Mouse (Mus musculus) heart, embryonic 15.5 days (tissue): ENCODE data around the gene Hccs. TPM values are rescaled to one million over a fixed set of nuclear protein-coding genes. Genes with fewer than 3 reads are reported as not detected.
"Not testable (repeated sequence)": the region's sequence is repeated elsewhere in the genome, so short reads cannot be mapped to it uniquely, and the experiment has no call there.

ENCODE experiments used
- ATAC-seq: fragments of 200-750 bp; cut with Nextera tagmentation; replicated peaks from 2 replicates; pipeline ENCODE4 v1.8.0; 2017; ENCODE audit warnings: low read depth, moderate TSS enrichment; ENCODE audit not compliant: insufficient number of reproducible peaks, insufficient read depth, low FRiP score
- H3K27ac ChIP-seq: fragments of 300-500 bp; sonication (generic); 2 replicates; pipeline ENCODE4 v1.5.1; 2015; ENCODE audit warnings: mild to moderate bottlenecking, inconsistent platforms
- H3K27me3 ChIP-seq: fragments of 300-500 bp; sonication (generic); 2 replicates; pipeline ENCODE4 v1.6.1; 2015; ENCODE audit warnings: inconsistent platforms
- H3K36me3 ChIP-seq: fragments of 300-500 bp; sonication (generic); 2 replicates; pipeline ENCODE4 v1.6.1; 2015; ENCODE audit warnings: mild to moderate bottlenecking, inconsistent platforms
- H3K4me1 ChIP-seq: fragments of 300-500 bp; sonication (generic); replicated peaks from 2 replicates; pipeline ENCODE4 v1.6.1; 2015; ENCODE audit warnings: inconsistent platforms
- H3K4me2 ChIP-seq: fragments of 300-500 bp; sonication (generic); 2 replicates; pipeline ENCODE4 v1.6.1; 2015; ENCODE audit warnings: inconsistent platforms, mild to moderate bottlenecking, moderate library complexity
- H3K4me3 ChIP-seq: fragments of 300-500 bp; sonication (generic); 2 replicates; pipeline ENCODE4 v1.5.1; 2015; ENCODE audit warnings: mild to moderate bottlenecking, inconsistent platforms
- H3K9ac ChIP-seq: fragments of 300-500 bp; sonication (generic); 2 replicates; pipeline ENCODE4 v1.6.1; 2015; ENCODE audit warnings: mild to moderate bottlenecking, inconsistent platforms
- H3K9me3 ChIP-seq: fragments of 300-500 bp; sonication (generic); replicated peaks from 2 replicates; pipeline ENCODE4 v1.6.1; 2016; ENCODE audit warnings: inconsistent platforms
- WGBS: fragments of 180-500 bp; shearing (Covaris S2); methylation state at CpG from one replicate; pipeline ENCODE4 v1.1.7; 2015; ENCODE audit warnings: mixed read lengths; 5-methylcytosine and 5-hydroxymethylcytosine counted together
- polyA plus RNA-seq: library from polyadenylated mRNA; unstranded; fragments of >200 nt; fragmentation: Nextera tagmentation; extraction: Ambion mirVana; gene quantifications from 2 replicates; pipeline ENCODE4 v1.2.1, GENCODE M21; 2015

Hccs gene
- 47.3 and 58.0 TPM in 2 replicates for polyA plus RNA-seq

DNA sequence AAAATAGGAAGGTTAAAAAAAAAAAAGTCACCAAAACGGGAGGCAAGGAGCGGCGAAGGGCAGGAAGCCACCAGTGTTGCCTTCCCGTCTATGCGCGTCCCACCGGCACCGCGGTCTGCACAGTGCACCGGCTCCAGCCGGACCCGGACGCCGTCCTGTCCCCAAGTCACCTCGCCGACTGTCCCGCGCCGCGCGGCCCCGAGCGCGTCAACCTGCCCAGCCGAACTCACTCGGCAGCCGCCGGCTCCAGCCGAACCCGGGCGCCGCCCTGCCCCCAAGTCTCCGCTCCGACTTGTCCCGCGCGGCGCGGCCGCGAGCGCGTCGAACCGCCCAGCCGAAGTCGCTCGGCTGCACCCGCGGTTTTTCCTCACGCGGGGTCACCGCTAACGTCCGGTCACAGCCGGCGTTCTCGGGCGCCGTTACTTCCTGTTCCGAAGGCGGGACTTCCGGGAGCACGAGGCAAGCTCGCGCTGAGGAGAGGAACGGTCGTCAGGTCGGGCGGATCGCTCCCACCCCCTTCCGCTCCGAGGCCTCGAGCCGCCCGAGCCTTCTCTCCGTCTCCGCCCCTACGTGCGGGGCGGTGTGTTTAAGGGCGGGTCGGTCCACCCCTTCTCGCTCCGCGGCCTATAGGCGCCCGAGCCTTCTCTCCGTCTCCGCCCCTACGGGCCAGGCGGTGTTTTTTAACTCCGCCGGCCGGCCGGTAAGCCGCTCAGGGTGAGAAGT is at the start of gene Hccs:
Gene Hccs (minus strand): TSS at position 428 of the 723 bp plus-strand sequence.
- Histone ChIP-seq H3K36me3 (no peaks in the 10 kb centered on the region), H3K27ac (peak within 1 kb of the TSS; percentile 92), H3K9ac (peak within 1 kb of the TSS; percentile 76), H3K9me3 (no peaks in the 10 kb centered on the region), H3K27me3 (no peaks in the 10 kb centered on the region), H3K4me1 (peaks cover 3% of the 10 kb centered on the region; the same call in 1 of the 2 replicates), H3K4me2 (peak within 1 kb of the TSS; percentile 60), H3K4me3 (peak within 1 kb of the TSS; percentile 69)
- peak; percentile 98 for ATAC-seq
- 13% methylated on average over 87 of the region's 97 CpGs for WGBS

DNA sequence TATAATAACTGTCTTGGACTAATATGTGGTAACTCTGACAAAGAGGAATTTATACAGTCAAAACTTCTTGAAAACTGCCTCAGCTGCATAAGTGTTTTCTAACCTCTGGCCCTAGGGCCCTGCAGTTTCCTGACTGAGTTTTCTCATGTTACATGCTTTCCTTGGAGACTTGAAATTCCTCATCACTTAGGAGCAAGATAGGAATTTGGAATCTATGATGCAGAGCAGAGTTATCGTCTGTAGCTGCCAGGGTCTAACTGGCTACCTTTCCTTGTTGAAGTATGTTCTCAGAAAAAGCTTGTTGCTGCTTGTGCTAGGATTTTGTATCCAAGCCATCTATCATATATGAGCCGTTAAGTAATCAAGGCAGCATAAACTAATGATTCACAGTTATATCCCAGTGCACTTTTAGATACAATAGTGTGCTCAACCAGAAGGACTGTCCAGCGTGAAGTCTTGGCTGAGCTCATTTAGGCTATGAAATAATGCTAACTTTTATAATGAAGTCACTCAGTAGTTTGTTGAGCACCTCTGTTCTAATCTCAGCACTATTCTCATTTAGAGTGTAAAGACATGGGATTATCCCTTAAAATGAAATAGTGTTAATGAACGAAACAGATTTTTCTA is 37.1 kb upstream of the Hccs start:
- Histone ChIP-seq H3K27me3 (no peaks in the 10 kb centered on the region), H3K4me1 (no peaks in the 10 kb centered on the region), H3K9ac (no peak overlapping the region), H3K27ac (no peak overlapping the region), H3K4me2 (no peak overlapping the region), H3K4me3 (no peak overlapping the region), H3K36me3 (no peaks in the 10 kb centered on the region), H3K9me3 (no peaks in the 10 kb centered on the region)
- WGBS: 64% methylated on average over 4 of the region's 4 CpGs
- ATAC-seq: no peak

DNA sequence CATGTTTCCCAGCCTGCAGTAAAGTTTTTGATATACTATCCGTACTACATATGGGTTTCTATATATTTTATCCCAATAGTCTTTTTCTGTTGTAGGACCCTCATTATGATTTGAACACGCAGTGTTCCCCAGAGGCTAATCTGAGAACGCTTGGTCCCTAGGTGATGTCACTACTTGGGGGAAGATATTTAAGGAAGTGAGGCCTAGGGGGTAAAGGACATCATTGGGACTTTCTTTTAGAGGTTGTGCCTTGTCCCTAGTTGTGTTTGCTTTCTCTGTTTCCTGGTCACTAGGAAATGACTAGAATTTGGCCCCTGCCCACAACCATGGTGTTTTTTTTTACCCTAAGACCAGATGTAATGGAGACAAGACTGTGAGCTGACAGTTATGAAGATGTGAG is 18.0 kb upstream of the Hccs start:
- Histone ChIP-seq H3K27ac (no peak overlapping the region), H3K4me3 (no peak overlapping the region), H3K36me3 (no peaks in the 10 kb centered on the region), H3K9ac (no peak overlapping the region), H3K9me3 (no peaks in the 10 kb centered on the region), H3K4me2 (no peak overlapping the region), H3K27me3 (no peaks in the 10 kb centered on the region), H3K4me1 (no peaks in the 10 kb centered on the region)
- 67% methylated on average over 3 of the region's 3 CpGs for WGBS
- ATAC-seq: no peak

DNA sequence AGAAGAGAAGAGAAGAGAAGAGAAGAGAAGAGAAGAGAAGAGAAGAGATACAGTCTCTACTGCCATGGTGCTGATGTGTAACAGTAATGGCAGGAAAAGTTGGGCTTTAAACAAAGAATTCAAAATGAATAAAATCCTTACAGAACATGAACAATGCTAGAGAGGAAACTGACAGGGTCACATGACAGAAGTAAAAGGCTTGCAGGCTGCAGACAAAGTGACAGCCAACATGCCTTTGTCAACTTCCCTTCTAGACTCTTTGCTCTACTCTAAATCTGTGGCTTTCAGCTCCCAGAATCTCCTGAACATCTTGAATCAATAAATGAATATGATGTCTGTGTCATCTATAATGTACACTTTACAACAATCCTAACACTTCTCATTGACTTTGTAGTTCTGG is 17.4 kb upstream of the Hccs start:
- Histone ChIP-seq H3K27ac (no peak overlapping the region), H3K36me3 (no peaks in the 10 kb centered on the region), H3K4me1 (no peaks in the 10 kb centered on the region), H3K4me2 (no peak overlapping the region), H3K4me3 (no peak overlapping the region), H3K9me3 (no peaks in the 10 kb centered on the region), H3K9ac (no peak overlapping the region), H3K27me3 (no peaks in the 10 kb centered on the region)
- no peak for ATAC-seq

DNA sequence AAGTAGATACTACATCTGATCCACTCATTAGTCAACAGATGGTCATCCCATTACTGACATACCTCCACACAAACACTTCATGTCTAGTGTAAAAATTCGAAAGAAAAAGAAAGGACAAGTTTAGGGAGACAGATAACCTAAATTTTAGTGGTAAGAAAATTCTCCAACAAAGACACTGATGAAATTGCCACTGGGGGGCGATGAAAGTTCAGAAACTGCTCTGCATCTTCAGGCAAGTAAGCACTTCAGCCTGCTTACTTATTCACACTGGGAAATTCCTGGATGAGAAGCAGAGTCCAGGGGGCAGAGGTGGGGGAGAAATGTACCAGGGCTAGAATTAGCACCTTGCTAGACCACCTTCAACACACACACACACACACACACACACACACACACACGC is 12.1 kb upstream of the Hccs start:
- Histone ChIP-seq H3K4me1 (no peaks in the 10 kb centered on the region), H3K9ac (no peak overlapping the region), H3K27me3 (no peaks in the 10 kb centered on the region), H3K9me3 (no peaks in the 10 kb centered on the region), H3K4me3 (no peak overlapping the region), H3K4me2 (no peak overlapping the region), H3K27ac (no peak overlapping the region), H3K36me3 (no peaks in the 10 kb centered on the region)
- WGBS: 36% methylated on average over 3 of the region's 3 CpGs
- no peak for ATAC-seq

DNA sequence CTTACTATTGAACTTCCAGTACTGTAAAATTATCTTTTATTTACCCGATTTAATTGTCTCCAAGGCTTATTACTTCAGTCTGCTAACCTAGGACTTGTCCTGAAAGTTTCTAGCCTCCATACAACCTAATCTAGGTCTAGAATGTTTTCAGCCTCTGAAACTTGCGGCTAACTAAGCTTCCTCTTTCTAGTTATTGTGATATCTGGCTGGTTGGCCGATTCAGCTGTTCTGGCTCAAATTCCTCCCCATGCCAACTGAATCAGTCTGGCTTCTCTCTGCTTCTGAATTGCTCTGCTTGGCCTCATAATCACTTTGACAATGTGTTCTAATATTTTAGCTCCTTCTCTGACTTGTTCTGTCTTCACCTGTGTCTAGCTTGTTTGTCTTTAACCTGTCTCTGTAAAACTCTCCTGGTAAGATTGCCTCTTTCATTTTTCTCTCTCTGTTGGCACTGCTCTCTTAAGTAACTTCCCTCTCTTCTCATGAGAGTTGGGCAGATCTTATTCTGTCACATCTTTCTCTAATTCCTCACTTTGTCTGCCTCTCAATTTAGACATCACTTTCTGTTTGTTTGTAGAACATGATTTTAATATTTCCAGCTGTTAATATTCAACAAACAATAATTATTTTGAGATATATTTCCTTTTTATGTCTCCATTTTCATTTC is 5.9 kb upstream of the Hccs start:
- H3K36me3 ChIP-seq: no peaks in the 10 kb centered on the region
- H3K27me3 ChIP-seq: no peaks in the 10 kb centered on the region
- no peak overlapping the region for H3K27ac ChIP-seq
- ATAC-seq: no peak
- no peak overlapping the region for H3K9ac ChIP-seq
- WGBS: 68% methylated on average over 3 of the region's 3 CpGs
- no peaks in the 10 kb centered on the region for H3K9me3 ChIP-seq
- no peaks in the 10 kb centered on the region for H3K4me1 ChIP-seq
- no peak overlapping the region for H3K4me2 ChIP-seq
- H3K4me3 ChIP-seq: no peak overlapping the region

DNA sequence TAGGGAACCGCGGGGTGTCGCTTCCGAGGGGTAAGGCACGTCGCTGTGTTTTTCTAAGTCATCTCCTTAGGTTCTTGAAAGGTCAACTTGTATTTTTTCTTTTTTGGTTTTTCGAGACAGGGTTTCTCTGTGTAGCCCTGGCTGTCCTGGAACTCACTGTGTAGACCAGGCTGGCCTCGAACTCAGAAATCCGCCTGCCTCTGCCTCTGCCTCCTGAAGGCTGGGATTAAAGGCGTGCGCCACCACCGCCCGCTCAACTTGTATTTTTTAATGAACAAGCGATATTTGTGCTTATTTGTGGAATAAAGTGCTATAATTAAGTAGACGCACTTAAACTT is 465 bp upstream of the Hccs start:
- not testable (repeated sequence) for H3K27me3 ChIP-seq, H3K9ac ChIP-seq, H3K36me3 ChIP-seq, H3K4me1 ChIP-seq, ATAC-seq, H3K9me3 ChIP-seq, H3K27ac ChIP-seq
- 26% methylated on average over 15 of the region's 15 CpGs for WGBS
- Histone ChIP-seq H3K4me3 (peak overlapping the region; percentile 69), H3K4me2 (peak overlapping the region; percentile 50)

DNA sequence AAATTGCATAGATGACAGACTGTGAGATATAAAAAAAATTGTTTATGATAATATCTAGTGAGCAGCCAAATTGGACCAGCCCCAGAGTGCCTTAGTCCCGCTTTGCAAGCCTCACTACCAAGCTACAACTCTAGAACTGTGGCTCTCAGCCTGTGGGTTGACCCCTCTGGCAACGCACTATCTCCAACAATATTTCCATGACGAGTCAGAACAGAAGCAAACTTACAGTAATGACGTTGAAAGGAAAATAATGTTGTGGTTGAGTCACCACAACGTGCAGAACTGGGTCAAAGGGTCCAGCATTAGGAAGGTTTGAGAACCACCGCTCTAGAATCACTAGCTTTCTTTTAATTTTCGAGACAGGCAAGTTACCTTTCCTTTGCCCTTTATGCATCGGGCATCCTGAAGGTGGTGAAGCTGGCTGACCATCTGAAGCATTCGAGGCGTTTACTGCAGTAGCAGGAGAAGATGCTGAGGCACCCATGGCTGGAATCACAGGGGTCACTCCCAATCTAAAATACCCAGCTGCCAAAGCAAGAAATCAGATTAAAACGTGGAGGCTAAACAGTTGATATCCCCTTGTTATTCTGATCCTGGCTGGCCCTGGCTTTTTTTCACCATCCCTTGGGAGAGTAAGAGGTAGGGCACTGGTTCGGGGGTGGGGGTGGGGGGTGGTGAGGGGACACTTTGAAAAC is 959 bp downstream of the Hccs start:
- no peak for ATAC-seq
- Histone ChIP-seq H3K9ac (peak overlapping the region; percentile 76), H3K27me3 (no peaks in the 10 kb centered on the region), H3K27ac (peak overlapping the region; percentile 92; the same call in 1 of the 2 replicates), H3K9me3 (no peaks in the 10 kb centered on the region), H3K36me3 (no peaks in the 10 kb centered on the region), H3K4me2 (peak overlapping the region; percentile 60), H3K4me3 (peak overlapping the region; percentile 69), H3K4me1 (peaks cover 3% of the 10 kb centered on the region; the same call in 1 of the 2 replicates)
- WGBS: 33% methylated on average over 12 of the region's 12 CpGs

DNA sequence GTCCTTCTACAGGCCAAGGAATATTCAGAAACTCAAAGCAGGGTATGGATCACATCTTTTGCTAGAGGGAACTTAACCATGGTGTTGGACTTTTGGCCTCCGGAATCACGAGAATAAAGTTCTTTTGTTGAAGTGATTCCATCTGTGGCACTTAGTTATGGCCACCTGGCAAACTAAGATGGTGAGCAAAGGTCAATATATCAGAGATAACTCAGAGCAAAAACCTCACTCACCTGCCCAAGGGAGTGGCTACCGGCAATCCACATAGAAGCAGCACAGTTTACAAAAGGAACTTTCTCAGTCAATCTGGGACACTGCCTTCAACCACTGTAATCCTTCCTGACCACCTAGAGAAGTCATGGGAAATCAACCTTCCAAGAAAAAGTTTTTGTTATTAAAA is 11.6 kb downstream of the Hccs start:
- Histone ChIP-seq H3K27me3 (no peaks in the 10 kb centered on the region), H3K4me1 (no peaks in the 10 kb centered on the region), H3K36me3 (peaks cover 5% of the 10 kb centered on the region; the same call in 1 of the 2 replicates), H3K9ac (no peak overlapping the region), H3K4me3 (no peak overlapping the region), H3K4me2 (no peak overlapping the region), H3K27ac (no peak overlapping the region), H3K9me3 (no peaks in the 10 kb centered on the region)
- ATAC-seq: no peak
- WGBS: 83% methylated on average over 3 of the region's 3 CpGs

DNA sequence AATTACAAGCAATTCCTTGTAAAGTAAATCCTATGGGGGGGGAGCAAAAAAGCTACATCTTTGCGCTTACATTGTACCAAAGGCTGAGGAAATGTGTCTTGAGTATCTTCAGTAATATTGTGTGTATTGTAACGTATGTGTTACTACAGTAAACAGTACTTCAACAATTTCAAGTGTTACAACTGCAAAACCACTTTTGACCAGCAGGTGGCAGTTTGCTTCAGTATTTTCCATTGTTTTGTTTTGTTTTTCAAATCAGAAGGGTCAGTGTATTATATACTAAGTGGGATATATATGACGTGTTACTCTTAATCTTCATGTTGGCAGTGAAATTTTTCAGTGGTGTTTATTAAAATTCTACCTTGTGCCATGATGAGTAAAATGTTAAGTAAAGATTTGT is 16.2 kb downstream of the Hccs start:
- no peak for ATAC-seq
- Histone ChIP-seq H3K36me3 (no peaks in the 10 kb centered on the region), H3K9me3 (no peaks in the 10 kb centered on the region), H3K4me1 (no peaks in the 10 kb centered on the region), H3K4me3 (no peak overlapping the region), H3K9ac (no peak overlapping the region), H3K27ac (no peak overlapping the region), H3K4me2 (no peak overlapping the region), H3K27me3 (no peaks in the 10 kb centered on the region)
- WGBS: 42% methylated on average over 3 of the region's 3 CpGs

DNA sequence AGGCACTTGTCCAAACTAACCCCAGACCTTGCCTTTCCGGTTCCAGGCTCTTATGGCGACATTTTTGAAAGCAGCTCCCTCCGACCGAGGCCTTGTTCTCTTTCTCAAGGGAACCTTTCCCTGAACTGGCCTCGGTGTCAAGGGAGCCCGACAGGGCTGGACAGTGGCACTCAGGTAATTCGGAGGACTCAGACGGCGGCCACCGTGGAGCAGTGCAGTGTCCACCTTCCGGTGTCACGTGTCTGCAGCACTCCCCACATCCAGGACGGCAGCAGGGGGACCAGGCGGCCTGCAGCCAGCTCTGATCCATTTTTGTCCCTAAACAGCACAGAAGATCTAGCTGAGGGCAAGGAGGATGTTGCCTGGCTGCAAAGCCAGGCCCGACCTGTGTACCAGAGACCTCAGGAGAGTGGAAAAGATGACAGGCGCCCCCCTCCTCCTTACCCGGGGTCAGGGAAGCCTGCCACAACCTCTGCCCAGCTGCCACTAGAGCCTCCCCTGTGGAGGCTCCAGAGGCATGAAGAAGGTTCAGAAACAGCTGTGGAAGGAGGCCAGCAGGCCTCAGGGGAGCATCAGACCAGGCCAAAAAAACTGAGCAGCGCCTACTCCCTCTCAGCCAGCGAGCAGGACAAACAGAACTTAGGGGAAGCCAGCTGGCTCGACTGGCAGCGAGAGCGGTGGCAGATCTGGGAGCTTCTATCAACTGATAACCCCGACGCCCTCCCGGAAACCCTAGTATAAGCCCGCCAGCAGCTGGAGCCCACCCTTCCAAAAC is 17.7 kb downstream of the Hccs start:
- no peaks in the 10 kb centered on the region for H3K27me3 ChIP-seq
- no peaks in the 10 kb centered on the region for H3K9me3 ChIP-seq
- no peak overlapping the region; the same call in 1 of the 2 replicates for H3K27ac ChIP-seq

More for the DNA sequence above, 17.7 kb downstream of the Hccs start:
- WGBS: 51% methylated on average over 26 of the region's 26 CpGs
- H3K4me3 ChIP-seq: no peak overlapping the region
- no peak overlapping the region for H3K4me2 ChIP-seq
- H3K9ac ChIP-seq: no peak overlapping the region
- H3K36me3 ChIP-seq: no peaks in the 10 kb centered on the region
- no peak for ATAC-seq
- no peaks in the 10 kb centered on the region for H3K4me1 ChIP-seq
